Comparison of ENCODE assay signal across 8 mouse cellular contexts in the genomic region with DNA sequence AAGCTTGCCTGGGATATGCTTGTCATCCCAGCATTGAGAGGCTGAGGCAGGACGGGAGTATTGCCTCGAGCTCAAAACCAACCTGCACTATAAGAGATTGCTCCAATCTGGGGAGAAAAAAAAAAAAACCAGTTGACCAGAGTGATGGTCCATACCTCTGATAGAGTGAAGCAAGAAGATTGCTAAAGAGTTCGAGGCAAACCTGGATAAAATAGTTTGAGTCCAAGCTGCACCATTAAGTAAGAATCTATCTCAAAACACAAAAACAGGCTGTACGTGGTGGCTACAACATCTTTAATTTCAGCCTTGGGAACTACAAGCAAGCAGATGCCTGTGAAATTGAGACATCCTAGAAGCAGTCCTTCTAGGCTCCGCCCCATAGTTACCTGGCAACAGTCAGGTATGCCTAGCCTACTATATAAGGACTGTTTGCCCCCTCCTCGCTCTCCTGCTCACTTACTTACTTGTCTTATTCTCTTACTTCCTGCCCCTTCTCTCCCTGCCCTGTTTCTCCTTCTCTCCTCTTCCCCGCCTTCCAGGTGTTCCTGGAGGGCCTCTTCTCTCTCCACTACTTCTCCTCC. TPM values are rescaled to one million over a fixed set of nuclear protein-coding genes. Genes with fewer than 3 reads are reported as not detected.
DNase-seq lines count a peak whose midpoint lies in the region; ATAC-seq and TF ChIP-seq lines count a peak whose summit lies in the region.

No protein-coding gene starts in this region.

- 38% methylated on average over 7 of the region's 7 CpGs for WGBS in kidney, postnatal 0 days
- WGBS in forebrain, embryonic 10.5 days, result 30% methylated on average over 7 of the region's 7 CpGs
- 38% methylated on average over 7 of the region's 7 CpGs for WGBS in liver, embryonic 14.5 days (ENCODE audit: insufficient replicate concordance)
- 40% methylated on average over 7 of the region's 7 CpGs for WGBS in neural tube, embryonic 14.5 days

- DNase-seq in kidney, postnatal 0 days (ENCODE audit: low spot score), result no peak
- no peak for DNase-seq in kidney, adult 11 months
- no peak for DNase-seq in forebrain, embryonic 10.5 days (ENCODE audit: extremely low spot score, low spot score)
- no peak for DNase-seq in liver, embryonic 14.5 days (ENCODE audit: low read depth in 3 of 3, low spot score in 3 of 3)
- no peak for DNase-seq in layer of hippocampus, adult 9-11 months
- DNase-seq in left cerebral cortex, postnatal 4 days, result no peak
- DNase-seq in gastrocnemius, postnatal 10 days, result no peak

- H3K9me3 ChIP-seq in kidney, postnatal 0 days (replicated peaks; ENCODE audit: low read length), result no peaks in the 10 kb centered on the region
- H3K9me3 ChIP-seq in forebrain, embryonic 10.5 days, result no peaks in the 10 kb centered on the region
- no peaks in the 10 kb centered on the region for H3K9me3 ChIP-seq in liver, embryonic 14.5 days (ENCODE audit: control insufficient read depth, low read length)
- no peaks in the 10 kb centered on the region for H3K9me3 ChIP-seq in neural tube, embryonic 14.5 days (ENCODE audit: control insufficient read depth, low read length)

- no peak overlapping the region for H3K27ac ChIP-seq in kidney, postnatal 0 days
- H3K27ac ChIP-seq in forebrain, embryonic 10.5 days, result peak overlapping the region; percentile 94
- H3K27ac ChIP-seq in liver, embryonic 14.5 days, result no peak overlapping the region
- no peak overlapping the region for H3K27ac ChIP-seq in neural tube, embryonic 14.5 days (ENCODE audit: low read depth, low read length)

- peaks cover 7% of the 10 kb centered on the region; the same call in 1 of the 2 replicates for H3K4me1 ChIP-seq in kidney, postnatal 0 days (replicated peaks; ENCODE audit: insufficient read depth, low read length)
- H3K4me1 ChIP-seq in forebrain, embryonic 10.5 days, result peaks cover 25% of the 10 kb centered on the region
- H3K4me1 ChIP-seq in liver, embryonic 14.5 days (replicated peaks; ENCODE audit: control insufficient read depth in 2 of 2, insufficient read depth in 2 of 2, low read length in 1 of 2), result peaks cover 11 to 20% of the 10 kb centered on the region in 2 experiments
- peaks cover 13% of the 10 kb centered on the region for H3K4me1 ChIP-seq in neural tube, embryonic 14.5 days (ENCODE audit: control insufficient read depth, insufficient read depth, low read length)

- H3K4me2 ChIP-seq in kidney, postnatal 0 days (ENCODE audit: low read length), result peak overlapping the region; percentile 90
- H3K4me2 ChIP-seq in liver, embryonic 14.5 days (ENCODE audit: low read depth), result peak overlapping the region; percentile 83
- H3K4me2 ChIP-seq in neural tube, embryonic 14.5 days (ENCODE audit: low read depth, low read length), result peak overlapping the region; percentile 89

- TF ChIP-seq EP300 in liver, embryonic 14.5 days (IDR thresholded peaks at IDR 0.05; ENCODE audit: low read depth), result no peak

- intact Hi-C loops in left cerebral cortex, postnatal 4 days (cut with DNase I), result no loop called here

- peaks cover 7% of the 10 kb centered on the region; the same call in 1 of the 2 replicates for H3K36me3 ChIP-seq in kidney, postnatal 0 days (ENCODE audit: insufficient read depth, low read length)
- H3K36me3 ChIP-seq in forebrain, embryonic 10.5 days (replicated peaks), result peaks cover 37% of the 10 kb centered on the region
- peaks cover 17% of the 10 kb centered on the region for H3K36me3 ChIP-seq in liver, embryonic 14.5 days (replicated peaks; ENCODE audit: control insufficient read depth, insufficient read depth, low read depth)
- peaks cover 11% of the 10 kb centered on the region; the same call in 1 of the 2 replicates for H3K36me3 ChIP-seq in neural tube, embryonic 14.5 days (ENCODE audit: control insufficient read depth, insufficient read depth, low read length)

- TF ChIP-seq CTCF in kidney, postnatal 0 days (IDR thresholded peaks at IDR 0.05; ENCODE audit: low read depth), result no peak
- TF ChIP-seq CTCF in liver, embryonic 14.5 days (IDR thresholded peaks at IDR 0.05; ENCODE audit: low read depth), result no peak

- H3K4me3 ChIP-seq in kidney, postnatal 0 days (replicated peaks; ENCODE audit: low read depth, low read length), result peak overlapping the region; percentile 78
- H3K4me3 ChIP-seq in forebrain, embryonic 10.5 days, result peak overlapping the region; percentile 96
- H3K4me3 ChIP-seq in liver, embryonic 14.5 days (ENCODE audit: insufficient read depth in 1 of 2, low read depth in 2 of 2, low read length in 2 of 2), result peak overlapping the region; percentile 49 to 69
- H3K4me3 ChIP-seq in neural tube, embryonic 14.5 days (ENCODE audit: low read depth, low read length), result peak overlapping the region; percentile 85

- no peak for ATAC-seq in kidney, postnatal 0 days (replicated peaks; ENCODE audit: low FRiP score, low read depth)
- ATAC-seq in liver, embryonic 14.5 days (ENCODE audit: insufficient read depth), result peak; percentile 14
- no peak for ATAC-seq in neural tube, embryonic 14.5 days (ENCODE audit: low read depth)

- no peaks in the 10 kb centered on the region for H3K27me3 ChIP-seq in kidney, postnatal 0 days (ENCODE audit: insufficient read depth, low read length)
- no peaks in the 10 kb centered on the region for H3K27me3 ChIP-seq in forebrain, embryonic 10.5 days (ENCODE audit: poor library complexity, severe bottlenecking)
- no peaks in the 10 kb centered on the region for H3K27me3 ChIP-seq in liver, embryonic 14.5 days (ENCODE audit: control insufficient read depth, insufficient read depth, low read length)
- H3K27me3 ChIP-seq in neural tube, embryonic 14.5 days (ENCODE audit: control insufficient read depth, insufficient read depth, low read length), result no peaks in the 10 kb centered on the region

- no peak overlapping the region for H3K9ac ChIP-seq in kidney, postnatal 0 days (ENCODE audit: low read depth, low read length)
- H3K9ac ChIP-seq in liver, embryonic 14.5 days (replicated peaks), result peak overlapping the region; percentile 31; the same call in 1 of the 2 replicates
- H3K9ac ChIP-seq in neural tube, embryonic 14.5 days (replicated peaks; ENCODE audit: low read depth, low read length), result peak overlapping the region; percentile 78

RNA-seq across cellular contexts. Expression of a gene that starts 0.5 kb away (rescaled TPM):
- polyA plus RNA-seq in kidney, postnatal 0 days (2015; fragmentation: Nextera tagmentation; extraction: Ambion mirVana), result 183 and 194 TPM in 2 replicates
- 247 and 254 TPM in 2 replicates for polyA plus RNA-seq in forebrain, embryonic 10.5 days (2016; fragmentation: Nextera tagmentation; extraction: Ambion mirVana)
- 57.9 and 68.5 TPM in 2 replicates for polyA plus RNA-seq in liver, embryonic 14.5 days (2012; rRNA removed)
- polyA plus RNA-seq in liver, embryonic 14.5 days (2014; fragmentation: Nextera tagmentation; extraction: Ambion mirVana), result 49.7 and 62.4 TPM in 2 replicates
- 107 and 215 TPM in 2 replicates for polyA plus RNA-seq in neural tube, embryonic 14.5 days (2014; fragmentation: Nextera tagmentation; extraction: Ambion mirVana)
- total RNA-seq in left cerebral cortex, postnatal 4 days (2021), result 100 to 1,000 TPM; 116 to 119 TPM
- 10 to 100 TPM; 29.4 to 29.6 TPM for total RNA-seq in gastrocnemius, postnatal 10 days (2021)

RNA-seq across cellular contexts. Expression of a gene that starts 7.5 kb away (rescaled TPM):
- polyA plus RNA-seq in kidney, postnatal 0 days (2015; fragmentation: Nextera tagmentation; extraction: Ambion mirVana), result 6,674 and 7,026 TPM in 2 replicates
- polyA plus RNA-seq in forebrain, embryonic 10.5 days (2016; fragmentation: Nextera tagmentation; extraction: Ambion mirVana), result 5,105 and 5,277 TPM in 2 replicates
- polyA plus RNA-seq in liver, embryonic 14.5 days (2012; rRNA removed), result 1,846 and 1,956 TPM in 2 replicates
- 4,811 and 5,161 TPM in 2 replicates for polyA plus RNA-seq in liver, embryonic 14.5 days (2014; fragmentation: Nextera tagmentation; extraction: Ambion mirVana)
- polyA plus RNA-seq in neural tube, embryonic 14.5 days (2014; fragmentation: Nextera tagmentation; extraction: Ambion mirVana), result 5,062 and 5,088 TPM in 2 replicates
- total RNA-seq in left cerebral cortex, postnatal 4 days (2021), result 100 to 1,000 TPM; 708 to 725 TPM
- 100 to 1,000 TPM; 173 to 194 TPM for total RNA-seq in gastrocnemius, postnatal 10 days (2021)

RNA-seq across cellular contexts. Expression of a gene that starts 14.5 kb away (rescaled TPM):
- 0.93 and 1.1 TPM in 2 replicates for polyA plus RNA-seq in kidney, postnatal 0 days (2015; fragmentation: Nextera tagmentation; extraction: Ambion mirVana)
- 0.12 and 0.20 TPM in 2 replicates for polyA plus RNA-seq in forebrain, embryonic 10.5 days (2016; fragmentation: Nextera tagmentation; extraction: Ambion mirVana)
- polyA plus RNA-seq in liver, embryonic 14.5 days (2012; rRNA removed), result 0.06 and 0.13 TPM in 2 replicates
- polyA plus RNA-seq in liver, embryonic 14.5 days (2014; fragmentation: Nextera tagmentation; extraction: Ambion mirVana), result 0.47 and 0.57 TPM in 2 replicates
- 0.17 and 0.31 TPM in 2 replicates for polyA plus RNA-seq in neural tube, embryonic 14.5 days (2014; fragmentation: Nextera tagmentation; extraction: Ambion mirVana)
- total RNA-seq in left cerebral cortex, postnatal 4 days (2021), result under 1 TPM; 0.22 to 0.24 TPM
- not detected for total RNA-seq in gastrocnemius, postnatal 10 days (2021)

RNA-seq across cellular contexts. Expression of a gene that starts 19.4 kb away (rescaled TPM):
- not detected in 2 replicates for polyA plus RNA-seq in kidney, postnatal 0 days (2015; fragmentation: Nextera tagmentation; extraction: Ambion mirVana)
- not detected in 2 replicates for polyA plus RNA-seq in forebrain, embryonic 10.5 days (2016; fragmentation: Nextera tagmentation; extraction: Ambion mirVana)
- polyA plus RNA-seq in liver, embryonic 14.5 days (2012; rRNA removed), result not detected in 2 replicates
- 0.20 TPM in 1 of 2 replicates, not detected in the other for polyA plus RNA-seq in liver, embryonic 14.5 days (2014; fragmentation: Nextera tagmentation; extraction: Ambion mirVana)
- polyA plus RNA-seq in neural tube, embryonic 14.5 days (2014; fragmentation: Nextera tagmentation; extraction: Ambion mirVana), result not detected in 2 replicates
- total RNA-seq in left cerebral cortex, postnatal 4 days (2021), result not detected
- total RNA-seq in gastrocnemius, postnatal 10 days (2021), result 1 to 10 TPM; 3.8 to 6.4 TPM

RNA-seq across cellular contexts. Expression of a gene that starts 21.4 kb away (rescaled TPM):
- polyA plus RNA-seq in kidney, postnatal 0 days (2015; fragmentation: Nextera tagmentation; extraction: Ambion mirVana), result 1.8 TPM in 2 replicates
- polyA plus RNA-seq in forebrain, embryonic 10.5 days (2016; fragmentation: Nextera tagmentation; extraction: Ambion mirVana), result 6.4 and 7.2 TPM in 2 replicates
- polyA plus RNA-seq in liver, embryonic 14.5 days (2012; rRNA removed), result 1.5 and 2.2 TPM in 2 replicates
- polyA plus RNA-seq in liver, embryonic 14.5 days (2014; fragmentation: Nextera tagmentation; extraction: Ambion mirVana), result 1.6 and 1.8 TPM in 2 replicates
- polyA plus RNA-seq in neural tube, embryonic 14.5 days (2014; fragmentation: Nextera tagmentation; extraction: Ambion mirVana), result 4.0 and 4.6 TPM in 2 replicates
- 1 to 10 TPM; 2.6 to 3.2 TPM for total RNA-seq in left cerebral cortex, postnatal 4 days (2021)
- total RNA-seq in gastrocnemius, postnatal 10 days (2021), result 1 to 10 TPM; 8.8 to 9.5 TPM
